Mouse (Mus musculus) myocyte (in vitro differentiated cells): ENCODE measurements around the gene Fzr1. TPM values are rescaled to one million over a fixed set of nuclear protein-coding genes. Genes with fewer than 3 reads are reported as not detected.
A peak's percentile ranks its signal among the peaks of the same experiment; 100 is the strongest.

ENCODE experiments used
- H3K27me3 ChIP-seq: one replicate; pipeline ENCODE4 v1.6.1; 2011; ENCODE audit not compliant: control insufficient read depth, insufficient read depth, insufficient read length
- H3K36me3 ChIP-seq: one replicate; pipeline ENCODE4 v1.6.1; 2011; ENCODE audit not compliant: control insufficient read depth, insufficient read depth
- H3K4me2 ChIP-seq: one replicate; pipeline ENCODE4 v1.6.1; 2011; ENCODE audit warnings: low read depth, control low read depth
- H3K4me3 ChIP-seq: one replicate; pipeline ENCODE4 v1.5.1; 2011; ENCODE audit warnings: mild to moderate bottlenecking, control low read depth, moderate library complexity
- H3K79me2 ChIP-seq: one replicate; pipeline ENCODE4 v1.6.1; 2011; ENCODE audit not compliant: control insufficient read depth, insufficient read depth
- H3ac ChIP-seq: one replicate; pipeline ENCODE4 v1.6.1; 2011; ENCODE audit not compliant: control insufficient read depth, insufficient read length
- CEBPB ChIP-seq: IDR thresholded peaks from 2 replicates; pipeline ENCODE4 v1.6.1; 2011; ENCODE audit warnings: mild to moderate bottlenecking, moderate library complexity; ENCODE audit not compliant: poor library complexity, insufficient read depth, severe bottlenecking
- E2F4 ChIP-seq: IDR thresholded peaks from one replicate; pipeline ENCODE4 v1.6.1; 2011; ENCODE audit warnings: mild to moderate bottlenecking, control low read depth, moderate library complexity; ENCODE audit not compliant: insufficient read depth
- MAX ChIP-seq: IDR thresholded peaks from one replicate; pipeline ENCODE4 v1.6.1; 2011; ENCODE audit warnings: low read depth, mild to moderate bottlenecking, control low read depth
- MYOD1 ChIP-seq, 3 experiments: IDR thresholded peaks; one replicate each; pipeline ENCODE4 v1.6.1; 2011; ENCODE audit warnings: control low read depth in 2 of 3, low read depth in 2 of 3, mild to moderate bottlenecking in 2 of 3, moderate library complexity in 1 of 3; ENCODE audit not compliant: insufficient read length in 2 of 3, control insufficient read depth in 1 of 3
- MYOG ChIP-seq, 3 experiments: IDR thresholded peaks; one replicate each; pipeline ENCODE4 v1.6.1; 2011; ENCODE audit warnings: control low read depth in 2 of 3, low read depth in 2 of 3, mild to moderate bottlenecking in 2 of 3; ENCODE audit not compliant: insufficient read length in 2 of 3, control insufficient read depth in 1 of 3, insufficient read depth in 1 of 3
- POLR2A ChIP-seq: IDR thresholded peaks from one replicate; pipeline ENCODE4 v1.6.1; 2011; ENCODE audit warnings: low read depth, mild to moderate bottlenecking, control low read depth, moderate library complexity; ENCODE audit not compliant: insufficient read length
- POLR2AphosphoS2 ChIP-seq: IDR thresholded peaks from one replicate; pipeline ENCODE4 v1.6.1; 2011; ENCODE audit warnings: low read depth, control low read depth; ENCODE audit not compliant: insufficient read length
- REST ChIP-seq: IDR thresholded peaks from one replicate; pipeline ENCODE4 v1.6.1; 2011; ENCODE audit warnings: mild to moderate bottlenecking, control low read depth, moderate library complexity; ENCODE audit not compliant: insufficient read depth, insufficient read length
- SRF ChIP-seq: IDR thresholded peaks from one replicate; pipeline ENCODE4 v1.6.1; 2011; ENCODE audit warnings: low read depth; ENCODE audit not compliant: control insufficient read depth, insufficient read length
- TCF12 ChIP-seq: IDR thresholded peaks from one replicate; pipeline ENCODE4 v1.6.1; 2011; ENCODE audit warnings: mild to moderate bottlenecking, control low read depth; ENCODE audit not compliant: poor library complexity, insufficient read depth, severe bottlenecking
- TCF3 ChIP-seq: IDR thresholded peaks from one replicate; pipeline ENCODE4 v1.6.1; 2011; ENCODE audit warnings: low read depth, control low read depth; ENCODE audit not compliant: insufficient read length
- USF1 ChIP-seq: IDR thresholded peaks from one replicate; pipeline ENCODE4 v1.6.1; 2011; ENCODE audit warnings: low read depth, mild to moderate bottlenecking, control low read depth, moderate library complexity
- polyA plus RNA-seq: library from polyadenylated mRNA; unstranded; fragments of >200 nt; fragmentation: generic; extraction: Trizol; gene quantifications from one replicate; pipeline ENCODE4 v1.2.1, GENCODE M21; 2012; ENCODE audit warnings: missing spikeins

Fzr1 gene
- polyA plus RNA-seq, 1 experiment, result 42.0 TPM

GRCm38 (mm10) chr10:81422661-81423217, 44.4 kb upstream of the Fzr1 start:
- H3ac ChIP-seq, result no peak overlapping the region
- no peak overlapping the region for H3K4me3 ChIP-seq
- TF ChIP-seq REST, result no peak
- TF ChIP-seq MYOG (IDR thresholded peaks at IDR 0.05; ENCODE audit: control insufficient read depth in 1 of 3, insufficient read depth in 1 of 3, insufficient read length in 2 of 3, low read depth in 2 of 3), result peak in 1 of 3 experiments; percentile 10
- no peak for TF ChIP-seq MYOD1 (IDR thresholded peaks at IDR 0.05; ENCODE audit: control insufficient read depth in 1 of 3, insufficient read length in 2 of 3, low read depth in 2 of 3)
- no peak for TF ChIP-seq SRF
- no peak for TF ChIP-seq POLR2AphosphoS2
- peak overlapping the region; percentile 77 for H3K4me2 ChIP-seq
- H3K79me2 ChIP-seq, result peaks cover 98% of the 10 kb centered on the region
- H3K36me3 ChIP-seq, result peaks cover 3% of the 10 kb centered on the region
- H3K27me3 ChIP-seq, result no peaks in the 10 kb centered on the region

GRCm38 (mm10) chr10:81422191-81422590, 43.9 kb upstream of the Fzr1 start:
- Histone ChIP-seq H3K79me2 (peaks cover 93% of the 10 kb centered on the region), H3K4me3 (no peak overlapping the region), H3K36me3 (peaks cover 5% of the 10 kb centered on the region), H3K4me2 (peak overlapping the region; percentile 77), H3K27me3 (no peaks in the 10 kb centered on the region), H3ac (no peak overlapping the region)
- no peak for TF ChIP-seq USF1
- TF ChIP-seq REST, result no peak
- no peak for TF ChIP-seq MAX
- no peak for TF ChIP-seq TCF3
- TF ChIP-seq SRF, result no peak
- no peak for TF ChIP-seq CEBPB
- no peak for TF ChIP-seq TCF12
- TF ChIP-seq POLR2A, result no peak
- TF ChIP-seq POLR2AphosphoS2, result no peak
- no peak for TF ChIP-seq MYOD1 (IDR thresholded peaks at IDR 0.05; ENCODE audit: control insufficient read depth in 1 of 3, insufficient read length in 2 of 3, low read depth in 2 of 3)

- H3K4me3 ChIP-seq, result no peak overlapping the region
- peak overlapping the region; percentile 77 for H3K4me2 ChIP-seq
- peaks cover 90% of the 10 kb centered on the region for H3K79me2 ChIP-seq
- no peaks in the 10 kb centered on the region for H3K27me3 ChIP-seq
- no peak overlapping the region for H3ac ChIP-seq
- TF ChIP-seq MAX, result no peak
- TF ChIP-seq USF1, result no peak
- TF ChIP-seq TCF3, result peak; percentile 43
- peak; percentile 67 for TF ChIP-seq TCF12
- no peak for TF ChIP-seq E2F4
- peak in 2 of 3 experiments; percentile 78 to 93 for TF ChIP-seq MYOD1 (IDR thresholded peaks at IDR 0.05; ENCODE audit: control insufficient read depth in 1 of 3, insufficient read length in 2 of 3, low read depth in 2 of 3)
- TF ChIP-seq REST, result no peak
- TF ChIP-seq POLR2A, result no peak
- TF ChIP-seq SRF, result no peak
- TF ChIP-seq CEBPB, result no peak
- no peak for TF ChIP-seq POLR2AphosphoS2
- peak; percentile 59 to 95 (median 83) for TF ChIP-seq MYOG (IDR thresholded peaks at IDR 0.05; ENCODE audit: control insufficient read depth in 1 of 3, insufficient read depth in 1 of 3, insufficient read length in 2 of 3, low read depth in 2 of 3)
- peaks cover 5% of the 10 kb centered on the region for H3K36me3 ChIP-seq
Observed at GRCm38 (mm10) chr10:81421797-81422100, 43.4 kb upstream of the Fzr1 start.

- Histone ChIP-seq H3K4me3 (no peak overlapping the region), H3K36me3 (peaks cover 5% of the 10 kb centered on the region), H3ac (no peak overlapping the region), H3K27me3 (no peaks in the 10 kb centered on the region), H3K79me2 (peaks cover 86% of the 10 kb centered on the region), H3K4me2 (peak overlapping the region; percentile 77)
- no peak for TF ChIP-seq TCF3
- no peak for TF ChIP-seq POLR2A
- TF ChIP-seq TCF12, result no peak
- TF ChIP-seq MYOG (IDR thresholded peaks at IDR 0.05; ENCODE audit: control insufficient read depth in 1 of 3, insufficient read depth in 1 of 3, insufficient read length in 2 of 3, low read depth in 2 of 3), result peak in 2 of 3 experiments; percentile 58 to 61
- no peak for TF ChIP-seq USF1
- TF ChIP-seq MYOD1 (IDR thresholded peaks at IDR 0.05; ENCODE audit: control insufficient read depth in 1 of 3, insufficient read length in 2 of 3, low read depth in 2 of 3), result peak in 2 of 3 experiments; percentile 25 to 63
- no peak for TF ChIP-seq E2F4
- TF ChIP-seq SRF, result peak; percentile 22
- TF ChIP-seq MAX, result no peak
- TF ChIP-seq POLR2AphosphoS2, result no peak
- no peak for TF ChIP-seq REST
Observed at GRCm38 (mm10) chr10:81421041-81421796, 42.9 kb upstream of the Fzr1 start.
